Mouse (Mus musculus) forebrain, embryonic 16.5 days (tissue): ENCODE data around the gene Shroom3. TPM values are rescaled to one million over a fixed set of nuclear protein-coding genes. Genes with fewer than 3 reads are reported as not detected.
A peak's percentile ranks its signal among the peaks of the same experiment; 100 is the strongest.
"Not testable (repeated sequence)": the region's sequence is repeated elsewhere in the genome, so short reads cannot be mapped to it uniquely, and the experiment has no call there.

Source experiments
- ATAC-seq: fragments of 200-750 bp; cut with Nextera tagmentation; 2 replicates; pipeline ENCODE4 v1.8.0; 2017; ENCODE audit warnings: mild to moderate bottlenecking, moderate library complexity
- H3K27ac ChIP-seq: fragments of 300-500 bp; sonication (generic); 2 replicates; pipeline ENCODE4 v1.5.1; 2014; ENCODE audit warnings: low read length, control low read depth
- H3K27me3 ChIP-seq: fragments of 300-500 bp; sonication (generic); replicated peaks from 2 replicates; pipeline ENCODE4 v1.6.1; 2014; ENCODE audit warnings: low read length; ENCODE audit not compliant: control insufficient read depth, insufficient read depth
- H3K36me3 ChIP-seq: fragments of 300-500 bp; sonication (generic); 2 replicates; pipeline ENCODE4 v1.6.1; 2014; ENCODE audit not compliant: control insufficient read depth, insufficient read depth
- H3K4me1 ChIP-seq: fragments of 300-500 bp; sonication (generic); replicated peaks from 2 replicates; pipeline ENCODE4 v1.6.1; 2014; ENCODE audit warnings: low read length; ENCODE audit not compliant: control insufficient read depth, insufficient read depth
- H3K4me2 ChIP-seq: fragments of 300-500 bp; sonication (generic); 2 replicates; pipeline ENCODE4 v1.6.1; 2014; ENCODE audit warnings: mild to moderate bottlenecking, low read length, control low read depth
- H3K4me3 ChIP-seq: fragments of 300-500 bp; sonication (generic); replicated peaks from 2 replicates; pipeline ENCODE4 v1.5.1; 2014; ENCODE audit warnings: mild to moderate bottlenecking, low read length, control low read depth
- H3K9ac ChIP-seq: fragments of 300-500 bp; sonication (generic); replicated peaks from 2 replicates; pipeline ENCODE4 v1.6.1; 2014; ENCODE audit warnings: low read depth, low read length, control low read depth
- H3K9me3 ChIP-seq: fragments of 300-500 bp; sonication (generic); 2 replicates; pipeline ENCODE4 v1.6.1; 2016; ENCODE audit warnings: low read length; ENCODE audit not compliant: control insufficient read depth
- WGBS: fragments of 180-500 bp; shearing (Covaris S2); extraction: QIAGEN DNeasy Blood & Tissue Kit; methylation state at CpG from one replicate; pipeline ENCODE4 v1.1.7; 2014; 5-methylcytosine and 5-hydroxymethylcytosine counted together
- polyA plus RNA-seq: library from polyadenylated mRNA; unstranded; fragments of >200 nt; fragmentation: Nextera tagmentation; extraction: Ambion mirVana; gene quantifications from 2 replicates; pipeline ENCODE4 v1.2.1, GENCODE M21; 2015

Gene Shroom3
- polyA plus RNA-seq, 1 experiment from 2014 or later, result 1.4 TPM

- 87% methylated on average over 6 of the region's 6 CpGs for WGBS
- ATAC-seq, result no peak
- no peak overlapping the region for H3K4me2 ChIP-seq
Measured at GRCm38 (mm10) chr5:92917755-92918154, 234.5 kb downstream of the Shroom3 start.

GRCm38 (mm10) chr5:92918170-92918569 lies 234.9 kb downstream of the Shroom3 start:
- no peak overlapping the region for H3K9ac ChIP-seq
- ATAC-seq, result no peak
- 35% methylated on average over 10 of the region's 10 CpGs for WGBS

More at GRCm38 (mm10) chr5:92917755-92918154, 234.5 kb downstream of the Shroom3 start:
- Histone ChIP-seq H3K9ac (no peak overlapping the region), H3K4me1 (peaks cover 14% of the 10 kb centered on the region), H3K36me3 (no peaks in the 10 kb centered on the region), H3K9me3 (no peaks in the 10 kb centered on the region), H3K4me3 (no peak overlapping the region), H3K27ac (no peak overlapping the region), H3K27me3 (no peaks in the 10 kb centered on the region)

GRCm38 (mm10) chr5:92918866-92919265 lies 235.6 kb downstream of the Shroom3 start:
- no peak for ATAC-seq
- H3K4me1 ChIP-seq, result peaks cover 14% of the 10 kb centered on the region
- no peaks in the 10 kb centered on the region for H3K27me3 ChIP-seq
- 11% methylated on average over 9 of the region's 9 CpGs for WGBS
- peak overlapping the region; percentile 32; the same call in 1 of the 2 replicates for H3K9ac ChIP-seq
- no peak overlapping the region for H3K4me3 ChIP-seq
- no peak overlapping the region for H3K27ac ChIP-seq
- no peaks in the 10 kb centered on the region for H3K36me3 ChIP-seq
- H3K9me3 ChIP-seq, result no peaks in the 10 kb centered on the region
- H3K4me2 ChIP-seq, result 0 out of 2 replicates have a peak overlapping the region, but pooled peaks have one; percentile 17

More at GRCm38 (mm10) chr5:92918170-92918569, 234.9 kb downstream of the Shroom3 start:
- H3K4me2 ChIP-seq, result no peak overlapping the region
- H3K36me3 ChIP-seq, result no peaks in the 10 kb centered on the region
- H3K4me3 ChIP-seq, result no peak overlapping the region
- no peak overlapping the region for H3K27ac ChIP-seq
- H3K27me3 ChIP-seq, result no peaks in the 10 kb centered on the region
- no peaks in the 10 kb centered on the region for H3K9me3 ChIP-seq
- peaks cover 14% of the 10 kb centered on the region for H3K4me1 ChIP-seq

- Histone ChIP-seq H3K4me3 (no peak overlapping the region), H3K27me3 (no peaks in the 10 kb centered on the region), H3K27ac (no peak overlapping the region), H3K4me2 (no peak overlapping the region), H3K9ac (no peak overlapping the region), H3K9me3 (no peaks in the 10 kb centered on the region), H3K36me3 (no peaks in the 10 kb centered on the region), H3K4me1 (peaks cover 14% of the 10 kb centered on the region)
- 36% methylated on average over 14 of the region's 14 CpGs for WGBS
- peak; percentile 24; the same call in 1 of the 2 replicates for ATAC-seq
Measured at GRCm38 (mm10) chr5:92919390-92919789, 236.2 kb downstream of the Shroom3 start.

- Histone ChIP-seq H3K4me2 (no peak overlapping the region), H3K36me3 (no peaks in the 10 kb centered on the region), H3K27me3 (no peaks in the 10 kb centered on the region), H3K9ac (no peak overlapping the region), H3K4me1 (peaks cover 14% of the 10 kb centered on the region), H3K27ac (no peak overlapping the region), H3K4me3 (no peak overlapping the region), H3K9me3 (no peaks in the 10 kb centered on the region)
- WGBS, result 93% methylated on average over 8 of the region's 8 CpGs
- ATAC-seq, result no peak
Measured at GRCm38 (mm10) chr5:92920984-92921383, 237.7 kb downstream of the Shroom3 start.

GRCm38 (mm10) chr5:92921728-92922127 lies 238.5 kb downstream of the Shroom3 start:
- WGBS, result 85% methylated on average over 8 of the region's 8 CpGs
- no peak overlapping the region for H3K4me2 ChIP-seq
- no peak overlapping the region for H3K4me3 ChIP-seq
- H3K4me1 ChIP-seq, result peaks cover 14% of the 10 kb centered on the region
- no peak overlapping the region for H3K27ac ChIP-seq
- ATAC-seq, result no peak
- no peak overlapping the region for H3K9ac ChIP-seq
- no peaks in the 10 kb centered on the region for H3K36me3 ChIP-seq
- no peaks in the 10 kb centered on the region for H3K9me3 ChIP-seq
- no peaks in the 10 kb centered on the region for H3K27me3 ChIP-seq

- not testable (repeated sequence) for ATAC-seq, H3K4me2 ChIP-seq
- WGBS, result 87% methylated on average over 5 of the region's 5 CpGs
Measured at GRCm38 (mm10) chr5:92922981-92923380, 239.7 kb downstream of the Shroom3 start.

GRCm38 (mm10) chr5:92924851-92925477 lies 241.7 kb downstream of the Shroom3 start:
- no peaks in the 10 kb centered on the region for H3K9me3 ChIP-seq
- 0 out of 2 replicates have a peak, but pooled peaks cover 3% of the 10 kb centered on the region for H3K4me1 ChIP-seq
- no peaks in the 10 kb centered on the region for H3K27me3 ChIP-seq
- 0 out of 2 replicates have a peak overlapping the region, but pooled peaks have one; percentile 1 for H3K4me2 ChIP-seq
- H3K36me3 ChIP-seq, result no peaks in the 10 kb centered on the region
- no peak overlapping the region for H3K27ac ChIP-seq
- 14% methylated on average over 17 of the region's 17 CpGs for WGBS
- no peak overlapping the region for H3K4me3 ChIP-seq
- H3K9ac ChIP-seq, result no peak overlapping the region
- peak; percentile 36; the same call in 1 of the 2 replicates for ATAC-seq

More at GRCm38 (mm10) chr5:92922981-92923380, 239.7 kb downstream of the Shroom3 start:
- not testable (repeated sequence) for H3K9ac ChIP-seq, H3K36me3 ChIP-seq, H3K4me3 ChIP-seq, H3K27ac ChIP-seq, H3K9me3 ChIP-seq, H3K27me3 ChIP-seq
- H3K4me1 ChIP-seq, result peaks cover 14% of the 10 kb centered on the region

GRCm38 (mm10) chr5:92927667-92928066 lies 244.4 kb downstream of the Shroom3 start:
- no peak overlapping the region for H3K4me3 ChIP-seq
- no peaks in the 10 kb centered on the region for H3K27me3 ChIP-seq

More at GRCm38 (mm10) chr5:92927667-92928066, 244.4 kb downstream of the Shroom3 start:
- no peak overlapping the region for H3K27ac ChIP-seq
- H3K4me1 ChIP-seq, result 0 out of 2 replicates have a peak, but pooled peaks cover 3% of the 10 kb centered on the region
- no peaks in the 10 kb centered on the region for H3K9me3 ChIP-seq
- 85% methylated on average over 10 of the region's 10 CpGs for WGBS
- no peak for ATAC-seq
- no peaks in the 10 kb centered on the region for H3K36me3 ChIP-seq
- H3K4me2 ChIP-seq, result no peak overlapping the region
- no peak overlapping the region for H3K9ac ChIP-seq
